Mouse (Mus musculus) left cerebral cortex, postnatal 4 days (tissue): ENCODE results near the gene Pde1a. TPM values are rescaled to one million over a fixed set of nuclear protein-coding genes. Genes with fewer than 3 reads are reported as not detected.
"Not testable (repeated sequence)": the region's sequence is repeated elsewhere in the genome, so short reads cannot be mapped to it uniquely, and the experiment has no call there.

Experiments
- DNase-seq: peaks from one replicate; pipeline ENCODE4 v3.0.0-alpha.2; 2022
- intact Hi-C: fragments of 180-260 bp; cut with DNase I; formaldehyde crosslinking; loops from one replicate; pipeline ENCODE4 v1.15.1; 2025
- total RNA-seq, 2 experiments: library from RNA; stranded (reverse); gene quantifications; 2 replicates each; pipeline ENCODE4 v1.2.3; 2021

Pde1a gene
- total RNA-seq, 2 experiments from 2014 or later = 46.3 to 57.2 TPM

DNA sequence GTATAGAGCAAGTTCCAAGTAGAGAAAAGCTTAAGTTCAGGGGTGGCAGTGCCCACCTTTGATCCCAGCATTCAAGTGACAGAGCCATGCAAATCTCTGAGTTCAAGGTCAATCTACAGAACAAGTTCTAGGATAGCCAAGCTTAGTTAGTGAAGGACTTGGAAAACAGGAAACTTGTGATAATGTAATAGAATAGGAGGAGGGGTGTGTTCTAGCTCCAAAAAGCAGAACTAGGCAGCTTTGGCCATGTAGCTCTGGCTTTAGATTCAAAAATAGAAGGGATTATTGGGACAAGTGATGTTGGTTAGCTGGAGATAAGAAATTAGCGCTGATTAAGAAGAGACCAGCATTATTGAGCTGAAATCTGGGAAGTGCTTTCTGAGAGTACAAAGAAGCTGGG, 272.4 kb downstream of the Pde1a start:
- no peak for DNase-seq
- intact Hi-C loops = no loop called here

DNA sequence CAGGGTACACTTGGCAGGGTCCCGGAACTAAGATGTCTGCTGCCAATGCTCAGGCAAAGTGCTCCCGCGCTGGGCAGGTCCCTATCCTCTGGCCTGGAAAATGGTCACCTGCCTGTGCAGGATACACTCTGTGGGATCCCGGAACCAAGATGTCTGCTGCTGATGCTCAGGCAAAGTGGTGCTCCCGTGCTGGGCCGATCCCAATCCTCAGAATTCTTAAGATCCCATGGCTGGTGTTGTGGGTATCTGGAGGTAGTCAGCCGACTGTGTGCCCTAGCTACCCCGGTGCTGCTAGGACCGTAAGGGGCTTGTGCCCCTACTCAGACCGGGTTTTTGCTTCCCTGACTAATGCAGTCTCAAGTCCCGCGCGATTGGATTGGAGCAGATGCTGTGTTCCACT, 281.9 kb downstream of the Pde1a start:
- DNase-seq, intact Hi-C loops: not testable (repeated sequence)

DNA sequence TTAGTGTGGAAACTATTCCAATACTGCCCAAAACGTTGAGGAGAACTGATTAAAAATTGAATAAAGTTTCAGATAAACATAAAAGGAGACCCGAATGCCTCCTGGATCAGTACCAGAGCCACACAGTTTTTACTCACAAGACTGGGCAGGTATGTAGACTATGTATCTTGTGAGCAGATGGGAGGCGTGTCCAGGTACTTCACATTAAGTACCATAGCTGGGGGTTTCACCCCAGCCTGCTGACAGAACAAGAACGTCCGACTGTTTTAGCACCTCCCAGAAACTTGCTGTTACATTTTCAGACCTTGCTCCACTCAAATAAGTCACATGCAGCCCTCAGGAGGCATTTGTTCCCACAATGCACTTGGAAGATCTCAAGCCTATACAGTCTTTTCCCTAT, 289.7 kb downstream of the Pde1a start:
- DNase-seq = no peak
- intact Hi-C loops = no loop called here

DNA sequence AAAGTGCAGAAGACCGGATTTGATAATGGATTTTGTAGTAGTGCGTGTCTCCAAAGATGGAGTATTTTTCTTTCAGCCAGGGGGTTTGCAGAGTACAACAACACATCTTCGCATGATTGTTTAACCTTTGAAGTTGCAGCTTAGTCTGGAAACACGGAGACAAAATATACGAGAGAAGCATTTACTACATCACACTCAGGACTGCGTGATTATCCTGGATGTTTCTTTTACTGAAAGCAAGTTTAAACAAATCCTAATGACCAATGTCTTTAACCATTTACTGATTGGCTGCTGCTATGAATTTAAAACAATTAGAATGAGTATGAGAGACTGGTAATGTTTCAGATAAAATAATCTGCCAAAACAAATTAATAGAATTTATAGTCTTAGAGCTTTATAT, 290.2 kb downstream of the Pde1a start:
- DNase-seq = no peak
- intact Hi-C loops = no loop called here

DNA sequence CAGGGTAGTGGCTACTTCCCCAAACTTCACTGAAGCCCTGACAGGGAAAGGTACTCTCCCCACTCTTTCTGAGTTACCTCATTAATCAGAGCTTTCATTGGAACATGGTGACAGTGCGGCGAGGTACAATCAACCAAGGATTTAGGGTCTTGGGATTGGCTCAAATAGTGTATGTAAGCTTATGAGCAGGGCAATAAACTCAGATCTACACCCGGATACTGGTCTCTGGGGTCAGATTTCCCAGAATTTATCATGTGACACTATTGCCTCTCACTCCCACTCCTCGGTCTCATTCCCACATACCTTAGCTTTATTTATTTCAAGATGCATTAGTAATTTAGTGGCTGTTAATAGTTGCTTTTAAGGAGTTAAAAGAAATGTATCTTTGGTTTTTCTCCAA, 303.4 kb downstream of the Pde1a start:
- intact Hi-C loops = no loop called here
- DNase-seq = no peak

DNA sequence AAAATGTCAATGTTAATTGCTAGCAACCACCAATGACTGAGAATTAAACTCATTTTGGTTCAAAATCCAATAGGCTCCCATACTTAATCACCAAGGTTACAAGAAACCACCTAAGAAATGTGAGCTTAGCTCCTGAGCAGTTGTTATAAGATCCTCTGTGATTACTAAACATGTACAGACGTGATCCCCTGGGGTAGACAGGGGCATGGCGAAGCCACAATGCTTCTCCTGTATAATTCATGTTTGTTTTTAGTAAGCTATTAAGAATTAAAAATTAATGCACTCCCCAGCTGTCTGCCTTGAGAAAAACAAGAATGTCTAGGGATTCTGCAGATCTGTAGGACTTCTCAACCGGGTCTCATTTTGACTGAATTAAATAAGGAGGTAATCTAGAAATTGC, 309.7 kb downstream of the Pde1a start:
- DNase-seq = no peak
- intact Hi-C loops = no loop called here

DNA sequence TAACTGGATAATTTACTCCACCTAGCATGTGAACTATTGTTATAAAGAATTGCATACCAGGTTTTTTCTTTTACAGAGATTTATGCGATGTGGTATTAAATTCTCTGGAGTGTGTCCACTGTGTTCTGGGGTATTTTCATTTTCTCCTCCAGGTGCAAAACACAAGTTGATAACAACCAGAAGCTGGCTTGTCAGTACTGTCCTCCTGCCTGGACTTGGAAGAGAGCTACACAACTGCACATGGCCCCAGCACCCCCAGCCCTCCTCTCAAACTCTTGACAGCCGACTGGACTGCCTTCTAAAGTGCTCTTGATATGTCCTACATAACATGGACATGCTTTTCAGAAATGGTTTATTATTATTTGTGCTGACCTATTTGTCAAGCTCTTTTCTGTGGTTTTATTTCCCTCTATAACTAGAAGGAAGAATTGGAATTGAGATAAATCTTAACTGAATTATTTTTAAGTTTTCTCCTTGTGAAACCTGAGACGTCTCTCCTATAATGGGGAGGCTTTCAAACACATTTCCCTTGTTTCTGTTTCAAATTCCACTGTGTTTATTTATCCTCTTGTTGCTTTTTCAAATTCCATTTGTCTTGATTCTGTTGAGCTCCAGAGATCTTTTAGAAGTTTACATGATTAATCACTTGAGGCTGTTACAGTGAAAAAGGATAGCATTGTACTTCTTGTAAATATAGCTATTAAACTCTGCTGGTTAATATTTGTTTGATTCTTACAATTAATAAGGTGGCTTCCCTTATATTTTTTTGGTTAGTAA, 313.4 kb downstream of the Pde1a start:
- DNase-seq = no peak
- intact Hi-C loops = no loop called here

DNA sequence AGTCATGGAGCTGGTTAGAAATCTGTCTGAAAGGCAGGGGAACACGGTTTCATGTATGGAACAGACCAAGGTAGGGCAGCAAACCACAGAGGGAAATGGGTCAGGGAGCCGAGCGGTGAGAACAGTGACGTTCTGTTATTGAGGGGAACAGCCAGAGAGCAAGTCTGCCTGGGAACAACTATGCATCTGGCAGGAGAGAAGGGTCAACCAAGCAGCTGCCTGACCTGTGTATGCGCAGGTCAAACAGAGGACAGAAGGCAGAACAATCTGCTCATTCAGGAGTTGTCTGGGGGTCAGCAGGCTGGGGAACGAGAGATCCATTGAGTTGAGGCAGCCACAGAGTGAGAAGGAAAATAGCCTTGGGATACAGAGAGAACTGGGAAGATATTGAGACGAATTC, 330.6 kb downstream of the Pde1a start:
- no peak for DNase-seq
- intact Hi-C loops = no loop called here

DNA sequence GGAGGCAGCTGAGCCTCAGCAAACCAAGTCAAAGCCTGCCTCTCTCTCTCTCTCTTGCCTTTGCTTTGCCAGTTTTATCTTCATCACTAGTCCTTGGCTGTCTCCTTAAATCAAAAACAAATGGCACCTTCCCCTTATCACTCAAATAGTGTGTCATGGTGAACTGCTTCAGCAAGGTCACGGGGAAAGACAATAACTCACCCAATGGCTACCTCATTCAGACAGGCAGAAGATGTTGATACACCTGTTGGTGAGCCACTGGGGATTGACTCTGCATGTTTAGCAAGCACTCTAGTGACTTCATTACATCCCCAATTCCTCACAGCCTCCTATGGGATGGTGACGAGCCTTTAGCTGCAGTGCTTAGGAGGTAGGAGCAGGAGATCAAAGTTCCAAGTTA, 331.8 kb downstream of the Pde1a start:
- DNase-seq = no peak

DNA sequence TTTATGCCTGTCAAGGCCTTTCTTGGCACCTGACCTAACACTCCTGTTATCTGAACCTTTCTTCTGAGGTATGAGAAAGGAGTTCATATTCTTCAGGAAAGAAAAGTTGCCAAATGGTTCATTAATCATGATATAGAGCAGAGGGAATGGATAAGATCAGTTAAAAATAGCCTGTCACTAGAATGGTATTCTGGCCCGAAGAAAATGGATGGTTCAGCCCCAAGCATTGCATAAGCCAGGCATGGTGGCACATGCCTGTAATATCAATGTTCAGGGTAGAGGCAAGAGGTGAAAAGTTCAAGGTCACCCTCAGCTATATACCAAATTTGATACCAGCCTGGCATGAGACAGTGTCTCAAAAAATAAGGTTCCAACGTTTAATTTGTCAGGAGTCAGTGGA, 336.1 kb downstream of the Pde1a start:
- intact Hi-C loops = no loop called here
- DNase-seq = no peak

More for the DNA sequence above, 331.8 kb downstream of the Pde1a start:
- intact Hi-C loops = no loop called here

DNA sequence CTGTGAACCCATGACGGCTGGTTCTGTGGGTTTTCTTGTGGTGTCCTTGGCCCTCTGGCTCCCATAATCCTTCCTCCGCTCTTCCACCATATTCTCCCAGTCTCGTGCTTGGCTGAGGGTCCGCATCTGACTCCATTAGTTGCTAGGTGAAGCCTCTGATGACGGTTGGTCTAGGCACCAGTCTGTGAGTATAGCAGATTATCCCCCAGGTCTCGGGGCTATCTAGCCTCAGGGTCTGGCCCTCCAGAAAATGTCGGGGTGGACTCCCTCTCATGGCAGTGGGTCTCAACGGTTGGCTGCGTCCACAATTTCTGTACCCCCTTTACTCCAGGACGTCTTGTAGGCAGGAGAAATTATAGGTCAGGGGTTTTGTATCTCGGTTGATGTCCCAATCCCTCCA, 342.8 kb downstream of the Pde1a start:
- intact Hi-C loops = no loop called here
- DNase-seq = no peak

DNA sequence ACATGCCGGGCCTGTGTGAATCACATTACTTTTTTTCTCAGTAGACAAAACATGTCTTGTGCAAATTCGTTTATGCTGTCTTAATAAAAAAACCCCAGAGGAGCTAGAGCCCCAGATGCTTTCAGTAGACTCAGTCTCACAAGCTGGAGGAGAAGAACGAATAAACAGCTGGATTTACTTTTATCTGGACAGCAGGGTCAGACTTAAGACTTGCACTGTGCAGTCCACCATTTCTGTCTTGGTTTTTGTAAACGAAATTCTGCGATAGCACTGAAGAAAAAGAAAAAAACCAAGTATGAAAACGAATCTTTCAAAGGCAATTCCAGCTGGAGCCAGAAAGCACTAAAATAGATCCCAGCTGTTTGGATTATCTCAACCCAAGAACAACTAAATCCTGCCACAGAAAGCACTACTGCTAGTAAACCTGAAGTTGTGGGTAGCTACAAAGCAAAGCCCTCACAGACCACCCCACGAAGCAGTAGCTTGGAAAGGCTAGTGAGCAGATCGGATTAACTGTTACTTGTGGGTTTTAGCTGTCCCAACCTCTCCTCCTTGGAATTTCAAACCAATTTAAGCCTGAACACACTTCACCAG, 343.6 kb downstream of the Pde1a start:
- intact Hi-C loops = no loop called here

More for the DNA sequence above, 343.6 kb downstream of the Pde1a start:
- no peak for DNase-seq

Other genes starting within 250 kb of the Pde1a start
- gene Prdx6b, start 163.0 kb upstream of the Pde1a start, total RNA-seq = not detected
- gene Dnajc10, start 186.0 kb upstream of the Pde1a start, total RNA-seq = 10 to 100 TPM; 65.3 to 65.4 TPM